Mouse (Mus musculus) cerebellum, adult 2 months (tissue): ENCODE data around the gene Neil3. TPM values are rescaled to one million over a fixed set of nuclear protein-coding genes. Genes with fewer than 3 reads are reported as not detected.
"Not testable (repeated sequence)": the region's sequence is repeated elsewhere in the genome, so short reads cannot be mapped to it uniquely, and the experiment has no call there.

ENCODE experiments used
- DNase-seq, 2 experiments: peaks; one replicate each; pipeline ENCODE4 v3.0.0; 2021
- H3K27ac ChIP-seq: fragments of 200-500 bp; 2 replicates; pipeline ENCODE4 v1.5.1; 2012; ENCODE audit warnings: low read length, control low read depth, inconsistent platforms; ENCODE audit not compliant: insufficient read depth
- H3K27me3 ChIP-seq: fragments of 200-500 bp; 2 replicates; pipeline ENCODE4 v1.6.1; 2012; ENCODE audit warnings: inconsistent platforms, mild to moderate bottlenecking, low read length, moderate library complexity; ENCODE audit not compliant: control insufficient read depth, insufficient read depth
- H3K4me1 ChIP-seq: fragments of 200-500 bp; 2 replicates; pipeline ENCODE4 v1.6.1; 2011; ENCODE audit warnings: low read length; ENCODE audit not compliant: control insufficient read depth, insufficient read depth
- H3K4me3 ChIP-seq: fragments of 200-500 bp; replicated peaks from 2 replicates; pipeline ENCODE3; 2011; ENCODE audit warnings: mild to moderate bottlenecking, low read depth, low read length, control low read depth; ENCODE audit not compliant: insufficient read depth
- CTCF ChIP-seq: fragments of 200-500 bp; IDR thresholded peaks from 2 replicates; pipeline ENCODE4 v1.5.1; 2011; ENCODE audit warnings: low read depth, mild to moderate bottlenecking, control low read depth, low read length, moderate library complexity, borderline replicate concordance; ENCODE audit not compliant: insufficient read depth
- POLR2A ChIP-seq: fragments of 200-500 bp; IDR thresholded peaks from 2 replicates; pipeline ENCODE4 v1.6.1; 2011; ENCODE audit warnings: low read length, control low read depth, borderline replicate concordance; ENCODE audit not compliant: insufficient read depth
- WGBS: fragments of 180-500 bp; shearing (Covaris S2); methylation state at CpG from one replicate; pipeline ENCODE4 v1.1.7; 2018; 5-methylcytosine and 5-hydroxymethylcytosine counted together
- polyA plus RNA-seq: library from polyadenylated mRNA; depleted of rRNA; stranded (reverse); fragments of >200 nt; gene quantifications from 2 replicates; pipeline ENCODE4 v1.2.3, GENCODE M21; 2012; rRNA removed

Gene Neil3
- polyA plus RNA-seq, 1 experiment: 0.05 TPM

DNA sequence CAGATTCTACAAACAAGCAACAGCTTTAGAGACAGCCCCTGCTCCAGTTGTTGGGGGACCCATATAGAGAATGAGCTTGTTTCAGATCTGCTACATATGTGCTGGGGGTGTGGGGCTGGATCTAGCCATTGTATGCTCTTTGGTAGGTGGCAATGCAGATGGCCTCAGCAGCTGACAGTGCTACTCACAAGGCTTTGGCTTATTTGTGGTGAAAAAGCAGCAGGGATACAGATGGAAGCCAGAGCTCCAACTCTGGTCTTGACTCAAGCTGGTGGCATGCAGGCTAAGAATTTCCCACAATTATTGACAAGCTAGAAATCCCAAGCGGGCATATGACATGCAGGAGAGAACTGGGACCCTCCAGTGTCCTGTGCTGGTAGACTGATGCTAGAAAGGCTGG is 40.8 kb downstream of the Neil3 start:
- no peaks in the 10 kb centered on the region for H3K4me1 ChIP-seq
- DNase-seq: no peak
- 94% methylated on average over 1 of the region's 1 CpGs for WGBS

DNA sequence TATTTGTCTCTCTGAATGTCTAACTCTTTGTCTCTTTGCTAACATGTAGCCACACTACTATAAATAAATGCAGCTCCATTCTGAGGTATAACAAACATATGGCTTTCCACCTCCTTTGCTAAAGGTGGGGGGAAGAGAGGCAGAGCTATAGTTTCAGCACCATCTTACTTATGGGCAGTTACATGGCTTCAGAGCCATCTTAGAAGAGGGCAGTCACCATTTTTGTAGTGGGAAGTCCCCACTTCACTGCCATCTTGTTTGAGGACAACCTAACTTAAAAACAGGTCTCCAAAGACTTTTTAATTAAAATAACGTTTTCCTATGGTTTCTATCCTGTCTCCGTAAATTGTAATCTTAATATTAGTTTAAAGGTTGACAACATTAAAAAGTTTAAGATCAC is 47.1 kb downstream of the Neil3 start:
- no peak for DNase-seq
- H3K4me3 ChIP-seq: no peak overlapping the region
- no peaks in the 10 kb centered on the region for H3K27me3 ChIP-seq
- TF ChIP-seq CTCF: no peak
- no peak for TF ChIP-seq POLR2A
- H3K27ac ChIP-seq: no peak overlapping the region
- 93% methylated on average over 2 of the region's 2 CpGs for WGBS
- H3K4me1 ChIP-seq: no peaks in the 10 kb centered on the region

More for the DNA sequence above, 40.8 kb downstream of the Neil3 start:
- no peak overlapping the region for H3K4me3 ChIP-seq
- H3K27me3 ChIP-seq: no peaks in the 10 kb centered on the region
- H3K27ac ChIP-seq: no peak overlapping the region
- TF ChIP-seq POLR2A (no peak), CTCF (no peak)

DNA sequence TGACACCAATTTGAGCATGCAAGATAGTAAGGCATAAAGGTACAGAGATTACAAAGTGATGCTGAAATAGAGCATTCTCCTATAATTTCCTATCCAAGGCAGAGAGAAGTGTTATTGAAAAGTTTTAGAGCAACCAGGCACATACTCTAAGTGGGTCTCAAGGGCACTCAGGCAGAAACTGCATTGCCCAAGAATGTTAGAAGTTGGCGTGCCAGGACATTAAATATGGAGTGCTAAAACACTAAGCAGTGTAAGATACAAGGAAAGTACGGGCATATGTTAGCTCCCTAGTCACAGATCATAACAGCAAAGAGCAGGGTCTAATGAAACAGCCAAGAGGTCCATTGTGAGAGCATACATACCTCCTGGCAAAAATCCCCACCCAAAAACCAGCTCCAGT is 65.3 kb downstream of the Neil3 start:
- H3K4me3 ChIP-seq: no peak overlapping the region
- H3K27ac ChIP-seq: no peak overlapping the region
- no peaks in the 10 kb centered on the region for H3K27me3 ChIP-seq
- H3K4me1 ChIP-seq: no peaks in the 10 kb centered on the region
- WGBS: 51% methylated on average over 2 of the region's 2 CpGs
- DNase-seq: no peak
- TF ChIP-seq POLR2A: no peak
- no peak for TF ChIP-seq CTCF

DNA sequence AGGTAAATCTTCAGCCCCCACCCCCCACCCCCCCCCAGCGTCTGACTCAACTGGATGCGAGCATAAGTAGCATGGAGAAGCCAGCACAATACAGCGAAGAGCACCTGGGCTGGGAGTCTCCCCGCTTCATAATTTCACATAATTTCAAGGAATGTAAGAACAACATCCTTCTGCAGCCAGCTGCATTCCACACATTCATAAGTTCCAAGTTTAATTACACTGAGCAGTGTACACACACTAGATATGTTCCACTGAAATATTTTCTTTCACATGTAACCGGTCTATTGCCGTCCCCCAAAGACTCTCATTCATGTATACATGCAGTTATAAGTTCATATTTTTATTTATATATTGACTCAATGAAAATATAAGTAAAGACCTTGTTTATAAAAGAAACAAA is 72.6 kb downstream of the Neil3 start:
- DNase-seq: no peak
- 86% methylated on average over 6 of the region's 6 CpGs for WGBS

DNA sequence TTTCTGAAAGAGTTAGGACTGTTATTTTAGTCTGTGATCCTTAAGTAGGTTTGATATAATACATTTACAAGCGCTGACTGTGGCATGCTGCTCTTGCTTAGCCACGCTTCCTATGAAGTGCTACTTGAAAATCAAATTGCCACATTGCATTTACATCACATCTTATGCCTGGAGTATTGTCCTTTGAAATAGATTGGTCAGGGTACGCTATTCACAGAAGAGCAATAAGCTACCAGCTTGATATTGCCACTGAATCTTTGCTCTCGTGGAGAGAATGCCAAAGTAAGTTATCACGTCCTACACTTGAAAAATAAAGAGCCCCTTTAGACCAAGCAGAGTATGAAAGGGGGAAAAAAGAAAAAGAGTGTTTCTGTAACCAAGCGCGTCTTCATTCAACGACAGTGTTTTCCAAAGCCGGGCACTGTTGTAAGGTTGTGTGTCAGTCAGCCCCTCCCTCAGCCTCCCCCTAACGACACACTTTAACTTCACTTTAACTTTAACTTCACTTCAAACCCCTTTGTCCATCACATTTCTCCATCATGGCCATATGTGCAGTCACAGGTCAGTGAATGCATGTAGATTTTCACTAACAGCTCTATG is 76.3 kb downstream of the Neil3 start:
- no peaks in the 10 kb centered on the region for H3K4me1 ChIP-seq
- no peak overlapping the region for H3K27ac ChIP-seq
- no peaks in the 10 kb centered on the region for H3K27me3 ChIP-seq
- no peak overlapping the region for H3K4me3 ChIP-seq
- 42% methylated on average over 10 of the region's 10 CpGs for WGBS
- TF ChIP-seq CTCF (no peak), POLR2A (no peak)
- no peak for DNase-seq

More for the DNA sequence above, 72.6 kb downstream of the Neil3 start:
- Histone ChIP-seq H3K27ac (no peak overlapping the region), H3K27me3 (no peaks in the 10 kb centered on the region), H3K4me1 (no peaks in the 10 kb centered on the region), H3K4me3 (no peak overlapping the region)
- TF ChIP-seq CTCF (no peak), POLR2A (no peak)

DNA sequence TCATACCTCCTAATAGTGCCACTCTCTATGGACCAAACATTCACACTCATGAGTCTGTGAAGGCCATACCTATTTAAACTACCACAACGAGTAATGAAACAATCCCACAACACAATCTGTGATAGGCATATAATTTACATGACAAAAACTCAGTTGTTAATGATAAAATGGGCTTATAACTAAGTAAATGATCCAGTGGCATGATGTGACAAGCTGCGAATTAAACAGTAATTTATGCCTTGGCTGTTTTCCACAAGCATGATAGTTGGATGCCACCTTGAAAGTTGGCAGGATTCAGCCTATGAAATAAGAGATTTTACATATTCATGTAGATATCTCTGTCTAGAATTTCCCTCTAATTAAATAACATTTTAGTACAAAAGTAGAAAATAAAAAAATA is 99.3 kb downstream of the Neil3 start:
- H3K27me3 ChIP-seq: no peaks in the 10 kb centered on the region
- TF ChIP-seq CTCF (no peak), POLR2A (no peak)
- H3K4me3 ChIP-seq: no peak overlapping the region
- DNase-seq: no peak
- no peak overlapping the region for H3K27ac ChIP-seq
- WGBS: 49% methylated on average over 2 of the region's 2 CpGs
- no peaks in the 10 kb centered on the region for H3K4me1 ChIP-seq

DNA sequence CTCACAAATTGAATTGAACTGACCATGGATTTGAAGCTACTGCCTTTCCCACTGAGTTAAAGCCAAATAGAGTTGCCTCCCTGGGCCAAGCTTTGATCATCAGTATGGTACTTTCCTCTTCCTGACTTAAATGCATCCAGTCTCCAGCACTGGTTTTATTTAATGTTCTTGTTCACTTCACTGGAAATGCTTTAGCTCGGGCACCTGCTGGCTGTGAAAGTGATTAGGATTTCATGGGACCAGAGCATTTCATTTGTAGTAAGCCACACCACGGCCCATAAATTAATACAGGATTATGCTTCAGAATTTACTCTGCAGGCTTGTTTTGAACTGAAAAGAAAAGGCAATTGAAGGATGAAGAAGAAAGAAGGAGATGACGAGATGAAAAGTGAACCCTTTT is 100.8 kb downstream of the Neil3 start:
- not testable (repeated sequence) for DNase-seq, H3K27me3 ChIP-seq
- 35% methylated on average over 3 of the region's 3 CpGs for WGBS

More for the DNA sequence above, 100.8 kb downstream of the Neil3 start:
- H3K4me1 ChIP-seq, H3K4me3 ChIP-seq, H3K27ac ChIP-seq: not testable (repeated sequence)

Other genes with a start within 250 kb of the Neil3 start
- 7.3 and 8.1 TPM in 2 replicates for gene Aga, start 127.3 kb downstream of the Neil3 start, polyA plus RNA-seq